Mouse (Mus musculus) forebrain, embryonic 10.5 days (tissue): ENCODE measurements around the gene Gas7. TPM values are rescaled to one million over a fixed set of nuclear protein-coding genes. Genes with fewer than 3 reads are reported as not detected.

ENCODE experiments used
- DNase-seq: peaks from one replicate; pipeline ENCODE4 v3.0.0-alpha.2; 2017; ENCODE audit warnings: low spot score; ENCODE audit errors: extremely low spot score
- H3K27ac ChIP-seq: fragments of 300-500 bp; sonication (generic); 2 replicates; pipeline ENCODE4 v1.5.1; 2016; ENCODE audit warnings: mild to moderate bottlenecking
- H3K27me3 ChIP-seq: fragments of 300-500 bp; sonication (generic); 2 replicates; pipeline ENCODE4 v1.6.1; 2016; ENCODE audit warnings: mild to moderate bottlenecking; ENCODE audit not compliant: poor library complexity, severe bottlenecking
- H3K36me3 ChIP-seq: fragments of 300-500 bp; sonication (generic); replicated peaks from 2 replicates; pipeline ENCODE4 v1.6.1; 2016; ENCODE audit warnings: mild to moderate bottlenecking, moderate library complexity
- H3K4me1 ChIP-seq: fragments of 300-500 bp; sonication (generic); 2 replicates; pipeline ENCODE4 v1.6.1; 2016
- H3K4me3 ChIP-seq: fragments of 300-500 bp; sonication (generic); 2 replicates; pipeline ENCODE4 v1.5.1; 2016; ENCODE audit warnings: mild to moderate bottlenecking, moderate library complexity
- H3K9me3 ChIP-seq: fragments of 300-500 bp; sonication (generic); 2 replicates; pipeline ENCODE4 v1.6.1; 2016; ENCODE audit warnings: mild to moderate bottlenecking, moderate library complexity
- WGBS: fragments of 180-500 bp; shearing (Covaris S2); methylation state at CpG from one replicate; pipeline ENCODE4 v1.1.7; 2016; 5-methylcytosine and 5-hydroxymethylcytosine counted together
- polyA plus RNA-seq: library from polyadenylated mRNA; unstranded; fragments of >200 nt; fragmentation: Nextera tagmentation; extraction: Ambion mirVana; gene quantifications from 2 replicates; pipeline ENCODE4 v1.2.1, GENCODE M21; 2016

Gene Gas7
- polyA plus RNA-seq, 1 experiment from 2014 or later = 3.1 TPM

DNA sequence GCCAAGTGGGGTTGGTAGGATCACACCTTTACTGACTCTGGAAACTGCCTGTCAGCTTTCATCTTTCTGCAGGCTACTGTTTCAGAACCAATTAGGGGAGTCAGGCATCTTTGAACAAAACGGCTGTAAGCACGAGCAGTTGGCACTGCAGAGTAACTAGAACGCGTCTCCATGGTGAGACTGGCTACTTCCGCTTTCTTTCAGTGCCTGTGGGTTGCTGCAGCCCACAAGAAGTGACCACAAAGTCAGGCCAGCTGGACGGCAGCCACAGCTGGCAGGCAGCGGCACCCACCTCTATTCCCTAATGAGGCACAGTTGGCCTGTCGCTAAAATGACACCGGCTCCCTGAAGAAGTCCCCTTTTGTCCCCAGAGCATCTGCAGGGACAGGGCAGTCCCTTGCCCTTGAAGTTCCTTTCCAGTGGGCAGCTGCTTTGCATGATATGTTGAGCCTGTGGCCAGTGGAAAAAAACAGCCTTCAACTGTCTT, 133.6 kb downstream of the Gas7 start:
- peaks cover 6% of the 10 kb centered on the region; the same call in 1 of the 2 replicates for H3K27me3 ChIP-seq
- H3K36me3 ChIP-seq = no peaks in the 10 kb centered on the region
- H3K9me3 ChIP-seq = no peaks in the 10 kb centered on the region
- no peak overlapping the region for H3K27ac ChIP-seq
- 64% methylated on average over 9 of the region's 9 CpGs for WGBS
- peaks cover 20% of the 10 kb centered on the region for H3K4me1 ChIP-seq
- no peak overlapping the region for H3K4me3 ChIP-seq
- no peak for DNase-seq

DNA sequence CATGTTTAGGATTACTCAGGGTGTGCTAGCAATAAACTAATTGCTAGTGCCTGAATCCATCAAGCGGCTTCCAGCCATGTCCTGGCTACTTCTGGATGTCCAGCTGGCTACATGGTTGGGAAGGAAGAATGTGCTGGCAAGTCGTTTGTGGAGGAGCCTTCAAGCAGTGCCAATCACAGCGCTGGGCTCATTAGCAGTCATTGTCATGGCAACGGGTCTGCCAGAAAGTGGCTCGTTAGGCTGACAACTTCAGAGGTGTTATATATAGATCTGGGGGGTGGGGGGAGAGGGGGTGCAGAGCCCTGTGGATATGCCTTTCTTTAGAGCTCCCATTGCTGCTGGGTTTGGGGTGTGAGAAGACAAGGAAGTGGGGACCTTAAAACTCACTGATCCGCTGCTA, 141.0 kb downstream of the Gas7 start:
- Histone ChIP-seq H3K9me3 (no peaks in the 10 kb centered on the region), H3K27me3 (peaks cover 45% of the 10 kb centered on the region), H3K27ac (no peak overlapping the region), H3K4me3 (no peak overlapping the region), H3K4me1 (peaks cover 25% of the 10 kb centered on the region), H3K36me3 (no peaks in the 10 kb centered on the region)
- peak; percentile 43 for DNase-seq
- WGBS = 62% methylated on average over 6 of the region's 6 CpGs

DNA sequence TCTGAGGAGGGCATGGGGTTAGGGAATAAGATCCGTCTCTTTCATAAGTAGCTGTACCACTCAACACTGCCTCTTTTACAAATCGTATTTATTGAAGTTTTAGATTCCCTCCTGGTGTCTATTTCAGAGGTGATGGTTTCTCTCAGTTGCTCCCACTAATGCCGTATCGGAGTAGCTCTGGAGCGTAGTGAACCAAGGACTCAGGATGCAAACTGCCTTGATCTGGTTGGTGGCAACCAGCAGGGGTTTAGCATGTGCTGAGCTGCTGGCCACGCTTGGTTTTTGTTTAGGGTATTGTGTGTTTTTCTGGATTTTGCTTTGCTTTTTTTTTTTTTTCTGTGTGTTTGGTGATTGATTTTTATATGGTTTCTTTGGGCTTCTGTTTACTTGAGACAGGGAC, 141.6 kb downstream of the Gas7 start:
- no peak for DNase-seq
- no peaks in the 10 kb centered on the region for H3K36me3 ChIP-seq
- no peaks in the 10 kb centered on the region for H3K9me3 ChIP-seq
- 88% methylated on average over 6 of the region's 6 CpGs for WGBS
- peaks cover 51% of the 10 kb centered on the region for H3K27me3 ChIP-seq
- H3K4me1 ChIP-seq = peaks cover 29% of the 10 kb centered on the region
- H3K27ac ChIP-seq = no peak overlapping the region
- no peak overlapping the region for H3K4me3 ChIP-seq

DNA sequence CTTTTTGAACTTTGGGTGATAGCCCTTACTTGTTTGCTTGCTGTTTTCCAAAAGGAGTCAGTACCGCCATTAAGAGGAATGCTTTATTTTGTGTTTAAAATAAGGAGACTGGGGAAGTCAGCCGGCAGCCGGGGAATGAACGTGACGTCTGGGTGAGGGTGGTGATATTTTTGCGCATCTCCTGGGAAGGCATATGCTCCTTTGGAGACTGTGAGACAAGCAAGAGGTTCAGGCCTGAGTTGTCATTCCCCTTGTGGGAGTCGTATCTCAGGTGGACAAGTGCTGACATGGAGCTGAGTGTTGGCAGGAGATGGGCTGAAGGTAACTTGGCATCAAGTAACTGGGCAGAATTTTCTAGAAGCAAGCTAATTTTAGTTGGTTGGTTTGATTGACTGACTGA, 142.2 kb downstream of the Gas7 start:
- WGBS = 92% methylated on average over 7 of the region's 7 CpGs
- Histone ChIP-seq H3K4me1 (peaks cover 31% of the 10 kb centered on the region), H3K36me3 (no peaks in the 10 kb centered on the region), H3K9me3 (no peaks in the 10 kb centered on the region), H3K27ac (no peak overlapping the region), H3K27me3 (peaks cover 54% of the 10 kb centered on the region), H3K4me3 (no peak overlapping the region)
- DNase-seq = no peak

DNA sequence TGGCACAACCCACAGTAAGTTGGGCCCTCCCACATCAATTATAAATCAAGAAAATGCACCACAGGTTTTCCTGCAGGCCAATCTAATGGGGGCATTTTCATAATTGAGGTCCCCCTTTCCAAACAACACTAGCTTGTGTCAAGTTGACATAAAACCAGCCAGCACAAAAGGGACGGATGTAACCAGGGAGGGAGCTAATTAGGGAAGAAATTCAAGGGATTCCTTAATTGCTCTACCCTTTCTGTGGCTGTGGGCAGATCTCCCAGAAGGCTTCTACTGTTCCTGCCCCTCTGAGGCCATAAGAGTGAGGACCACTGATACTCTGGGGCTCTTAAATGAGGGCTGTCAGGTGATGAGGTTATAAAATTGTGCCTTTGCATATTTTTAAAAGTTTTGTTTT, 143.9 kb downstream of the Gas7 start:
- Histone ChIP-seq H3K36me3 (no peaks in the 10 kb centered on the region), H3K27ac (no peak overlapping the region), H3K9me3 (no peaks in the 10 kb centered on the region), H3K4me1 (peaks cover 40% of the 10 kb centered on the region), H3K27me3 (peaks cover 53% of the 10 kb centered on the region), H3K4me3 (no peak overlapping the region)
- DNase-seq = no peak
- 37% methylated on average over 1 of the region's 1 CpGs for WGBS

DNA sequence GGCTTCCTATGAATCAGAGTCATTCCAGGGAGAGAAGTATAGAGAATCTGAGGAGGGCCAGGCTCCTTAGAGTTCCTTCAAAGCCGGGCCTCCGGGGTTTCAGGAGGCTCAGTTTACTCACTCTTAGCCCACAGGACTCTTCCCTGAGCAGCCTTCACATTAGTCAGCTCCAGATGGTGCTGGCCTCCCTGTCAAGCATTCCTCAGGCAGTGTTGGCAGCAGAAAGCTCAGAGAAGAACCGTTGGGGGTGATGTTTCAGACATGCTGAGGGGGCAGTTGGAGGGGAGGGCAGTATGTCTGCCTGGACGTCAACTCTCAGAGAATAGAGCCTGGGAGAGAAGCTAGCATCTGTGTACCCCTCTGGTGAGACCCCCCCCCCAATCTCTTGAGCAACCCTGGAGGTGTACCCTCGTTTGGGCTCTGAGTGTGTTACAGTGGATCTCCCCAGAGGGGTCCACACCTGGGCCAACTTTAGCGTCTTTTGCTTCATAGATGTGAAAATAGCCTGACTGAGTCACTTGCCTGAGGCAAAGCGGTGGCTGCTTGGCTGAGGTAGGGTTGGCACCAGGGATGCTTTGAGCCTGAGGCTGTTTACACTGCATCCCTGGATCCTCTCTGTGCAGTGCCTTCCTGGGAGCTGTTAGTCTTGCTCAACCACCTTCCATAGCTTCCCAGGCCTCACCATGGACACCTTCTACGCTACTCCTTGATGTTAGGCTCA, 145.6 kb downstream of the Gas7 start:
- peaks cover 57% of the 10 kb centered on the region for H3K27me3 ChIP-seq
- no peak overlapping the region for H3K4me3 ChIP-seq
- no peak overlapping the region for H3K27ac ChIP-seq
- peaks cover 39% of the 10 kb centered on the region for H3K4me1 ChIP-seq
- no peaks in the 10 kb centered on the region for H3K9me3 ChIP-seq
- no peaks in the 10 kb centered on the region for H3K36me3 ChIP-seq
- WGBS = 82% methylated on average over 8 of the region's 8 CpGs
- DNase-seq = no peak

DNA sequence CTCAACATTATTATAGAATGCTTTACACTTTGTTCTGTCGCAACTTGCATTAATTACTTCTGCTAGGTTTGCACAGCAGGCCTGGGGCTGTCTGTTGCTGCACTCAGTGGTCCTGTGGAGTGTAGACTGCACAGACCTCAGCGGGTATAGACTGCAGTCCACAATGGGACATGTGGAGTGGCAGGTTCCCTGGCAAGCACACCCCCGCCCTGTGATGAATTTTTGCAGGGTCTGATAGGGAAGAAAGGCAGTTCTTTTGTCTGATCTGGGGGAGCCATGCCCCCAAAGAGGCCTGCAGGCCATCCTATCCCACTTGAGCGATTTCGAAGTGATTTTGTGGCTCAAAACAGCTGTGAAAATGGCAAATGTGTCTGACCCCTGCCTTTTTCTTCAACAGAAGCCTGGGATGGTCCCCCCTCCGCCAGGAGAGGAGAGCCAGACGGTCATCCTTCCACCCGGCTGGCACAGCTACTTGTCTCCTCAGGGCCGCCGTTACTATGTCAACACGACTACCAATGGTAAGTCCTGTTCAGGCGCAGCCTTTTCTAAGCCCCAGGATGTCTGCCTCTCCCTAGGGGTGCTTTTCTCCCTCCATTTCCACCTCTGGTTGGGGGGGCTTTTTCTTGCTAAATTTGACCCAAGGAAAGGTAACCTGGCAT, 147.6 kb downstream of the Gas7 start:
- WGBS = 45% methylated on average over 12 of the region's 12 CpGs
- Histone ChIP-seq H3K27me3 (peaks cover 50% of the 10 kb centered on the region), H3K36me3 (no peaks in the 10 kb centered on the region), H3K4me1 (peaks cover 28% of the 10 kb centered on the region), H3K27ac (peak overlapping the region; percentile 60), H3K4me3 (no peak overlapping the region), H3K9me3 (no peaks in the 10 kb centered on the region)
- peak; percentile 19 for DNase-seq

DNA sequence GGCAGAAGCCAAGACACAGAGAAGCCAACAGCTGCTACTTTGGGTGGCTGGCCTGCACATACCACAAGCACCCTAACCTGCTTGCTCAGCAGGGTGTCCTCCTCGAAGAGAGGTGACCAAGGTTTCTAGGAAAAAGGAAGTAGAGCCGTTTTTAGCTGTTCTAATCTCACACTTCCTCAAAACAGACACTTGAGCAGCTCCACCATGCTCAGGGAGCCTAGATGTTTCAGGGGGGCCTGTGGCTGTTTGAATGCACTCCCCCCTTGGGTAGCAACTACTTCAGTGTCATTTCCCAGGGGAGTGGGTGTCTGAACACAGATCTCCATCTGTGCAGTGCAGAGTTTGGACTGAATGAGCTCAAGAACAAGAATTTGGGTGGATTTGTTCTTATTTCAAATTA, 149.2 kb downstream of the Gas7 start:
- peaks cover 41% of the 10 kb centered on the region for H3K27me3 ChIP-seq
- peaks cover 26% of the 10 kb centered on the region for H3K4me1 ChIP-seq
- no peak overlapping the region for H3K27ac ChIP-seq
- no peak overlapping the region for H3K4me3 ChIP-seq
- H3K9me3 ChIP-seq = no peaks in the 10 kb centered on the region
- H3K36me3 ChIP-seq = no peaks in the 10 kb centered on the region
- no peak for DNase-seq
- WGBS = 76% methylated on average over 2 of the region's 2 CpGs

DNA sequence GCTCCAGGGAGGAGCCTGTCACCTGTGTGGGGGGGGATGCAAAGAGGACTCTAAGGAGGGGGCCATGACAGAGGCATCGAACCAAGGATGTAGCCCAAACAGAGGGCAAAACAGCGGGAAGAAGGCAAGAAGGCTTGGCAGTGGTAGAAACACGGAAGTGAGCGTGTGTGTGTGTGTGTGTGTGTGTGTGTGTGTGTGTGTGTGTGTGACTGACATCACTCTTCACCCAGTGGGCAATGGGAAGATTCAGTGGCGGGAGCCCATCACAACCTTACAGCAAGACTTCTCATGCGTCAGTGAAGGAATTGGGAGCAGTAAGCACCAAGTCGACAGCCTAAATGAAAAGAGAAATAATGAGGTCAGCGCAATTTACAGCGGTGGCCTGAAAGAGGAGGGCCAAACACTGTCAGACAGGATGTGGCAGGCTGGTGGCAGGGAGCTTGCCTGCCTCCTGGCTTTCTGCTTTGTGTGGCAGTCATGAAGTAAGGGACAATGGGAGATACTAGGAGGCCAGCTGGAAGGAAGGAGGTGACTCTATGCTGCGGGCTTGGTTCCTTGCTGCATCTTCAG, 153.0 kb downstream of the Gas7 start:
- WGBS = 81% methylated on average over 10 of the region's 10 CpGs
- Histone ChIP-seq H3K4me3 (no peak overlapping the region), H3K27me3 (peaks cover 13% of the 10 kb centered on the region; the same call in 1 of the 2 replicates), H3K27ac (no peak overlapping the region; the same call in 1 of the 2 replicates), H3K9me3 (no peaks in the 10 kb centered on the region), H3K4me1 (peaks cover 9% of the 10 kb centered on the region), H3K36me3 (no peaks in the 10 kb centered on the region)
- DNase-seq = no peak

DNA sequence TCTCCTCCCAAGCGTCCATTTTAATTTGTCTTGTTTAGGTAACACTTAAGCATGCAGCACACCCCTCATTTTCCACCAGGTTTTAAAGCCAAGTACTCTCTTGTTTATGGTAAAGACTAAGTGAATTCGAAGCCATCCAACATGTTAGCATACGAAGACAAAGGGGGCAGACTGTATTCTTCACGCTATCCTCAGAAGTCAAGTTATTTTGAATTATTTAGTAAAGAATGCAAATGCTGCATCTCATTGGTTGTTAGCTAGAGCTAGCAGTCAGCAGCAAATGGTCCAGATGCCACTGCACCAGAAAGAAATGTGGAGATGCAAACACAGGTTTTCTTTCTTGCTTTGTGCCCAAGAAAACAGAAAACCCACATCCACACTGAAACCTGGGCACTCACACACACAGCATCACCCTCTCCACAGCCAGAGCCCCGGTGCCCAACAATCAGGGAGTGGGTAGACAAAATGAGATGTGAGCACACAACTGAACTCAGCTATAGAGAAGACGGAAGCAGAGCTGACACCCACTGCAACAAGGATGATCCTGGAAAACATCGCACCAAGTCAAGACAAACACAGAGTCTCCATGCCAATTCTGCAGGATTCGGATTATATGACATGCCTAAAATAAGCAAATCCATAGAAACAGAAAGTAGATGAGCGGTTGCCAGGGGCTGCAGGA, 157.1 kb downstream of the Gas7 start:
- Histone ChIP-seq H3K9me3 (no peaks in the 10 kb centered on the region), H3K27me3 (no peaks in the 10 kb centered on the region), H3K36me3 (no peaks in the 10 kb centered on the region), H3K4me3 (no peak overlapping the region), H3K27ac (no peak overlapping the region), H3K4me1 (peaks cover 8% of the 10 kb centered on the region; the same call in 1 of the 2 replicates)
- no peak for DNase-seq
- WGBS = 91% methylated on average over 9 of the region's 9 CpGs

DNA sequence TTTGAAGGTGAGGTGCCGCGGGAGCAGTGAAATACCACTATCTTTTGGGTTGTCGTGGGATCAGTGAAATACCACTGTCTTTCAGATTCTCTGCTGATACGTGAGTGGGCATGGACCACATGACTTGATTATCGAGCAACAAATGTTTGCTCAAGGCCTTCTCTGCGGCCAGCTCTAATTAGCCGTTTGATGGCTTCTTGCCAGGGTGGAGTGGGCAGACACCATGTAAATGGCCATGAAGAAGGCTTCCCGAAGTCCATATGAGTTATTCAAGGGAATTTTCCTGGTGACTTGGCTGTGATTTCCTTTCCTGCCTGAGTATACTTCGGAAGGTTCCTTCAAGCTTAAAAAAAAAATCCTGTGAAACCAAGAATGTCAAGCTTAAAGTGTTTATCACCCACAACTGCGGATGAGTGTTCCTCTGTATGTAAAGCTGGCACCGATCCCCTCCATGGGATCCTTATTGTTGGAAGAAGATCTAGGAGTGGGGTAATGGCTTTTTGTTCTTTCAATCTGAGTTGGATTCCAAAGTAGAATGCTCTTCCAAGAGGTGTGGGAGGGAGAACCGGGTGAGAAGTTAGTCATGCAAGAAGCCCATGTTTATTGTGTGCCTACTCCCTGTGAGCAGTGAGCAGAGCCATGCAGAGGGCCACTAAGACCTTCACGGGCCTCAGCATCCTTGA, 161.5 kb downstream of the Gas7 start:
- no peaks in the 10 kb centered on the region for H3K9me3 ChIP-seq
- WGBS = 92% methylated on average over 13 of the region's 13 CpGs
- H3K4me1 ChIP-seq = no peaks in the 10 kb centered on the region
- no peaks in the 10 kb centered on the region for H3K27me3 ChIP-seq
- no peak overlapping the region for H3K27ac ChIP-seq
- H3K4me3 ChIP-seq = no peak overlapping the region
- no peak for DNase-seq
- no peaks in the 10 kb centered on the region for H3K36me3 ChIP-seq

DNA sequence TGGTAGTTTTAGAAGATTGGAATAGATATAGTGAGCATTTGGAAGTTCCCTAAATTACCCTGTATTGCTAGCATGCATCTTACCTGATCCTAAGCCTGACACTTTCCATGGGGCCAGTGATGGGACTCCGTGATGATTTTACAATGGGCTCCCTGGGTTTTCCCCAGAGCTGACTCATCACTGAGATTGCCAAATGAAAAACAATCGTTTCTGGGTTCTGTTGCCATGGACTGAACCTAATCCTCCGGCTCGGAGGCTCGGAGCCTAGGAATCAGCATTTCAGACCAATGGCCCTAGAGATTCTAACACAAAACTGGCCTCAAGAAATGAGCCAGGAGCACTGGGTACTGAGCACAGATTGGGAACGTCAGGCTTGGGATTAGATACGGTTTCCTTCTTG, 167.1 kb downstream of the Gas7 start:
- no peaks in the 10 kb centered on the region for H3K36me3 ChIP-seq
- 91% methylated on average over 7 of the region's 7 CpGs for WGBS
- H3K4me3 ChIP-seq = no peak overlapping the region
- H3K4me1 ChIP-seq = no peaks in the 10 kb centered on the region
- no peaks in the 10 kb centered on the region for H3K27me3 ChIP-seq
- no peak overlapping the region for H3K27ac ChIP-seq
- H3K9me3 ChIP-seq = no peaks in the 10 kb centered on the region
- no peak for DNase-seq
